Comparison of ENCODE assay signal across 10 mouse cellular contexts in genomic region chr15:12518370-12518973, GRCm38 (mm10).
A peak's percentile ranks its signal among the peaks of the same experiment; 100 is the strongest.
DNase-seq lines count a peak whose midpoint lies in the region; ATAC-seq and TF ChIP-seq lines count a peak whose summit lies in the region.
"Had no signal": no experiment of that assay in that cellular context is flagged by ENCODE, and none has a peak within 500 bp of the region (broad histone marks: within the 10 kb centered on the region; RNA-seq: fewer than 3 reads in every experiment).

No protein-coding gene starts in this region.

- H3K4me3 ChIP-seq in hindbrain, embryonic 10.5 days, result no peak overlapping the region
- H3K4me3 ChIP-seq in hindbrain, embryonic 11.5 days (ENCODE audit: low read depth, low read length), result no peak overlapping the region
- H3K4me3 ChIP-seq in limb, embryonic 12.5 days (replicated peaks), result no peak overlapping the region
- no peak overlapping the region for H3K4me3 ChIP-seq in left cerebral cortex, adult 2 months
- H3K4me3 ChIP-seq: liver, embryonic 13.5 days had no signal

- H3K36me3 ChIP-seq in hindbrain, embryonic 10.5 days, result no peaks in the 10 kb centered on the region
- no peaks in the 10 kb centered on the region for H3K36me3 ChIP-seq in hindbrain, embryonic 11.5 days (ENCODE audit: control insufficient read depth, insufficient read depth, low read length)
- H3K36me3 ChIP-seq in limb, embryonic 12.5 days, result peaks cover 7% of the 10 kb centered on the region
- H3K36me3 ChIP-seq: liver, embryonic 13.5 days had no signal

- peaks cover 24% of the 10 kb centered on the region for H3K4me1 ChIP-seq in hindbrain, embryonic 10.5 days (replicated peaks)
- no peaks in the 10 kb centered on the region for H3K4me1 ChIP-seq in hindbrain, embryonic 11.5 days (replicated peaks; ENCODE audit: control insufficient read depth, insufficient read depth, low read length)
- H3K4me1 ChIP-seq in limb, embryonic 12.5 days (replicated peaks), result peaks cover 71% of the 10 kb centered on the region
- H3K4me1 ChIP-seq: liver, embryonic 13.5 days had no signal

- WGBS in hindbrain, embryonic 10.5 days, result 51% methylated on average over 14 of the region's 14 CpGs
- WGBS in hindbrain, embryonic 11.5 days, result 51% methylated on average over 14 of the region's 14 CpGs
- 74% methylated on average over 14 of the region's 14 CpGs for WGBS in limb, embryonic 12.5 days

- no peak overlapping the region for H3K9ac ChIP-seq in hindbrain, embryonic 11.5 days (ENCODE audit: low read depth, low read length)
- H3K9ac ChIP-seq in limb, embryonic 12.5 days (replicated peaks), result no peak overlapping the region
- H3K9ac ChIP-seq: liver, embryonic 13.5 days had no signal

- H3K27ac ChIP-seq in hindbrain, embryonic 10.5 days, result peak overlapping the region; percentile 69
- no peak overlapping the region for H3K27ac ChIP-seq in hindbrain, embryonic 11.5 days (ENCODE audit: low read depth, low read length)
- peak overlapping the region; percentile 57; the same call in 1 of the 2 replicates for H3K27ac ChIP-seq in limb, embryonic 12.5 days
- no peak overlapping the region for H3K27ac ChIP-seq in left cerebral cortex, adult 2 months
- H3K27ac ChIP-seq: liver, embryonic 13.5 days had no signal

- no peak for TF ChIP-seq CTCF in left cerebral cortex, adult 2 months (IDR thresholded peaks at IDR 0.05)

- ATAC-seq in hindbrain, embryonic 11.5 days (ENCODE audit: low FRiP score), result no peak
- no peak for ATAC-seq in limb, embryonic 12.5 days (ENCODE audit: insufficient number of reproducible peaks, insufficient read depth, low FRiP score, low TSS enrichment, low read depth)

- no peaks in the 10 kb centered on the region for H3K9me3 ChIP-seq in hindbrain, embryonic 10.5 days
- no peaks in the 10 kb centered on the region for H3K9me3 ChIP-seq in hindbrain, embryonic 11.5 days (ENCODE audit: control insufficient read depth, low read length)
- H3K9me3 ChIP-seq in limb, embryonic 12.5 days, result no peaks in the 10 kb centered on the region
- H3K9me3 ChIP-seq: liver, embryonic 13.5 days had no signal

- no peak for DNase-seq in hindbrain, embryonic 10.5 days (ENCODE audit: low spot score)
- no peak for DNase-seq in hindbrain, embryonic 11.5 days (ENCODE audit: low spot score)
- DNase-seq in 3134 (ENCODE audit: extremely low read depth, insufficient read length, low spot score) (peak; percentile 13), NIH3T3 (ENCODE audit: low read depth) (peak; percentile 44)
- no peak for DNase-seq in left cerebral cortex, adult 2 months (ENCODE audit: extremely low spot score in 1 of 2, low spot score in 2 of 2)
- DNase-seq in thymus, postnatal 14 days, result no peak
- no peak for DNase-seq in adrenal gland, postnatal 4 days (ENCODE audit: low spot score in 2 of 2)
- DNase-seq: kidney, postnatal 10 days; liver, embryonic 13.5 days had no signal

- H3K27me3 ChIP-seq in hindbrain, embryonic 10.5 days (ENCODE audit: insufficient read depth, poor library complexity, severe bottlenecking), result no peaks in the 10 kb centered on the region
- no peaks in the 10 kb centered on the region for H3K27me3 ChIP-seq in hindbrain, embryonic 11.5 days (ENCODE audit: control insufficient read depth, insufficient read depth, low read length)
- H3K27me3 ChIP-seq in limb, embryonic 12.5 days, result 0 out of 2 replicates have a peak, but pooled peaks cover 8% of the 10 kb centered on the region
- H3K27me3 ChIP-seq: liver, embryonic 13.5 days had no signal

- intact Hi-C loops in left cerebral cortex, adult 2 months (cut with DNase I), result no loop called here

- H3K4me2 ChIP-seq in hindbrain, embryonic 11.5 days (replicated peaks; ENCODE audit: low read depth, low read length), result no peak overlapping the region
- H3K4me2 ChIP-seq in limb, embryonic 12.5 days, result no peak overlapping the region
- H3K4me2 ChIP-seq: liver, embryonic 13.5 days had no signal

Comparison
In these comparisons a context has a peak if more than half of its experiments do, and no peak if none do; other contexts are left out.
1. H3K27ac ChIP-seq: peak in hindbrain, embryonic 10.5 days (single experiment) and limb, embryonic 12.5 days (single experiment); none in hindbrain, embryonic 11.5 days (single experiment) and left cerebral cortex, adult 2 months (single experiment).
2. DNase-seq: peak in 3134 (single experiment) and NIH3T3 (single experiment); none in hindbrain, embryonic 10.5 days (single experiment), hindbrain, embryonic 11.5 days (single experiment), left cerebral cortex, adult 2 months (0 of 2), thymus, postnatal 14 days (single experiment) and adrenal gland, postnatal 4 days (0 of 2).